Mouse (Mus musculus) liver, embryonic 13.5 days (tissue): ENCODE results near the gene Trex1. TPM values are rescaled to one million over a fixed set of nuclear protein-coding genes. Genes with fewer than 3 reads are reported as not detected.

Experiments
- ATAC-seq: fragments of 200-750 bp; cut with Nextera tagmentation; 2 replicates; pipeline ENCODE4 v1.8.0; 2017; ENCODE audit warnings: low read depth, mild to moderate bottlenecking, moderate number of reproducible peaks, moderate library complexity
- DNase-seq: peaks from one replicate; pipeline ENCODE4 v3.0.0; 2022
- H3K27ac ChIP-seq: fragments of 300-500 bp; sonication (generic); 2 replicates; pipeline ENCODE4 v1.5.1; 2015; ENCODE audit warnings: moderate library complexity, mild to moderate bottlenecking, inconsistent platforms
- H3K27me3 ChIP-seq: fragments of 300-500 bp; sonication (generic); 2 replicates; pipeline ENCODE4 v1.6.1; 2015; ENCODE audit warnings: mild to moderate bottlenecking, inconsistent platforms
- H3K36me3 ChIP-seq: fragments of 300-500 bp; sonication (generic); 2 replicates; pipeline ENCODE4 v1.6.1; 2015; ENCODE audit warnings: mild to moderate bottlenecking, inconsistent platforms
- H3K4me1 ChIP-seq: fragments of 300-500 bp; sonication (generic); replicated peaks from 2 replicates; pipeline ENCODE4 v1.6.1; 2015; ENCODE audit warnings: inconsistent platforms
- H3K4me2 ChIP-seq: fragments of 300-500 bp; sonication (generic); 2 replicates; pipeline ENCODE4 v1.6.1; 2015; ENCODE audit warnings: inconsistent platforms, mild to moderate bottlenecking, moderate library complexity
- H3K4me3 ChIP-seq: fragments of 300-500 bp; sonication (generic); replicated peaks from 2 replicates; pipeline ENCODE4 v1.5.1; 2015; ENCODE audit warnings: mild to moderate bottlenecking, inconsistent platforms
- H3K9ac ChIP-seq: fragments of 300-500 bp; sonication (generic); 2 replicates; pipeline ENCODE4 v1.6.1; 2015; ENCODE audit warnings: mild to moderate bottlenecking, inconsistent platforms
- H3K9me3 ChIP-seq: fragments of 300-500 bp; sonication (generic); replicated peaks from 2 replicates; pipeline ENCODE4 v1.6.1; 2016; ENCODE audit warnings: inconsistent platforms
- WGBS: fragments of 180-500 bp; shearing (Covaris S2); methylation state at CpG from one replicate; pipeline ENCODE4 v1.1.7; 2015; ENCODE audit not compliant: insufficient replicate concordance; 5-methylcytosine and 5-hydroxymethylcytosine counted together
- polyA plus RNA-seq: library from polyadenylated mRNA; unstranded; fragments of >200 nt; fragmentation: Nextera tagmentation; extraction: Ambion mirVana; gene quantifications from 2 replicates; pipeline ENCODE4 v1.2.1, GENCODE M21; 2015

Trex1 gene
- polyA plus RNA-seq = 7.4 and 8.9 TPM in 2 replicates

DNA sequence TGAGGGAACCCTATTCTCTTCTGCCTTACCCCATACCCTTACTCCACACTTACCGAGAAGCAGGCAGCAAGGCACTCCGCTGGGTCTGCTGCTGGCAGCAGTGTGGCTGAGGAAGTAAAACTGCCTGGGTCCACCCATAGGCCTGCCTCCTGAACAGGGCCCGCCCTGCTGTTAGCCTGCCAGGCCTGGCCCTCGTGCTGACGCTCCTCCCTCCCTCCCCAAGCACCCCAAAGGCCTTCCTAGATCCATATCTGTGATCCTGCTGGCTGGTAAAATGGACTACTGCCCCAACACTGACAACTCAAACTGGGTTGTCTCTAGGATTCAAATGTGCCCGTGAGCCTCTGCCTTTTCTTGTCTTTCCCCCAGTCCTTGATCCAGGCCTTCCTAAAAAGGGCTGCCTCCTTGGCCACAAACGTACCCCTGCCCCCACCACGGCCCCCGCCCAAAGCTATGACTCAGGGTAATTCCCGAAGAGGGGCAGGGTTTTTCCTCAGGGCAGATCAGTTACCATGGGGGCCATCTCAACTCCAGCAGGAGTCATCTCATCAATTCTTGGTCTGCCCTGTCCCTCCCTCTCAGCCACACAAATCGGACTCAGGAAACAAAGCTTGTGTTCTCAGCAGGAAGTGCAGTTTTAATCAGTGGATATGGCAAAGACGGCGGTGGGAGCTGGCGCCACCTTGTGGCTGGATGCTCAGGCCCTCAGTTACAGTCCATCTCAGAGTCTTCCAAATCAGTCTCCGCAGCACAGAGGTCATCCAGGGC lies at the start of gene Trex1:
Gene Trex1, minus strand, starts transcription at position 599 of the 768 bp plus-strand sequence.
- no peaks in the 10 kb centered on the region for H3K9me3 ChIP-seq
- H3K27ac ChIP-seq = peak within 1 kb of the TSS; percentile 89
- H3K4me1 ChIP-seq = peaks cover 46% of the 10 kb centered on the region
- H3K4me3 ChIP-seq = peak within 1 kb of the TSS; percentile 60
- no peaks in the 10 kb centered on the region for H3K27me3 ChIP-seq
- peak within 1 kb of the TSS; percentile 76 for H3K9ac ChIP-seq
- DNase-seq (peak; percentile 83), ATAC-seq (peak; percentile 97)
- H3K4me2 ChIP-seq = peak within 1 kb of the TSS; percentile 85
- whole genome bisulfite sequencing = 4% methylated on average over 15 of the region's 15 CpGs
- H3K36me3 ChIP-seq = peaks cover 58% of the 10 kb centered on the region

- no peak overlapping the region for H3K9ac ChIP-seq
- no peak overlapping the region for H3K4me3 ChIP-seq
- H3K36me3 ChIP-seq = peaks cover 40% of the 10 kb centered on the region
- no peak overlapping the region for H3K27ac ChIP-seq
- no peaks in the 10 kb centered on the region for H3K9me3 ChIP-seq
- H3K4me1 ChIP-seq = no peaks in the 10 kb centered on the region
- H3K27me3 ChIP-seq = no peaks in the 10 kb centered on the region
- DNase-seq = no peak
- WGBS = 67% methylated on average over 6 of the region's 6 CpGs
- no peak for ATAC-seq
- no peak overlapping the region for H3K4me2 ChIP-seq
Measured at GRCm38 (mm10) chr9:109107341-109107740, 47.8 kb upstream of the Trex1 start.

GRCm38 (mm10) chr9:109105648-109106047 lies 46.1 kb upstream of the Trex1 start:
- no peaks in the 10 kb centered on the region for H3K27me3 ChIP-seq
- no peaks in the 10 kb centered on the region for H3K4me1 ChIP-seq
- H3K27ac ChIP-seq = no peak overlapping the region
- H3K9ac ChIP-seq = no peak overlapping the region
- no peak overlapping the region for H3K4me3 ChIP-seq
- H3K36me3 ChIP-seq = peaks cover 33% of the 10 kb centered on the region
- H3K9me3 ChIP-seq = no peaks in the 10 kb centered on the region
- no peak for DNase-seq
- 70% methylated on average over 12 of the region's 12 CpGs for WGBS
- no peak for ATAC-seq
- H3K4me2 ChIP-seq = no peak overlapping the region

DNA sequence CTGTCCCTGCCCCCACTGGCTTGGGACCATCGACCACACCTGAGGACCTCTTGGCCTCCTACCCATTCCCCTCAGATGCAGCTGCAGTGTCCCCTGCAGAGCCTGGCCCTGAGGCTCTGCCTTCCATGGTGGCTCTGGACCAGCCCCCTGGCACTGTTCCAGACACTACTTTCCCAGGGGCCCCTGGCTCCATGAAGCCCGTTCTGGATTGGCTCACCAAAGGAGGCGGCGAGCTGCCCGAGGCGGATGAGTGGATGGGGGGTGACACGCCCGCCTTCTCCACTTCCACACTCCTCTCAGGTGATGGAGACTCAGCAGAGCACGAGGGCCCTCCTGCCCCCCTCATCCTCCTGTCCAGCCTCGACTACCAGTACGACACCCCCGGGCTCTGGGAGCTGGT lies 45.5 kb upstream of the Trex1 start:
- Histone ChIP-seq H3K9me3 (no peaks in the 10 kb centered on the region), H3K27me3 (no peaks in the 10 kb centered on the region), H3K4me2 (no peak overlapping the region), H3K36me3 (peaks cover 30% of the 10 kb centered on the region), H3K4me1 (no peaks in the 10 kb centered on the region), H3K27ac (no peak overlapping the region), H3K9ac (no peak overlapping the region), H3K4me3 (no peak overlapping the region)
- no peak for DNase-seq
- WGBS = 72% methylated on average over 12 of the region's 12 CpGs
- ATAC-seq = no peak

DNA sequence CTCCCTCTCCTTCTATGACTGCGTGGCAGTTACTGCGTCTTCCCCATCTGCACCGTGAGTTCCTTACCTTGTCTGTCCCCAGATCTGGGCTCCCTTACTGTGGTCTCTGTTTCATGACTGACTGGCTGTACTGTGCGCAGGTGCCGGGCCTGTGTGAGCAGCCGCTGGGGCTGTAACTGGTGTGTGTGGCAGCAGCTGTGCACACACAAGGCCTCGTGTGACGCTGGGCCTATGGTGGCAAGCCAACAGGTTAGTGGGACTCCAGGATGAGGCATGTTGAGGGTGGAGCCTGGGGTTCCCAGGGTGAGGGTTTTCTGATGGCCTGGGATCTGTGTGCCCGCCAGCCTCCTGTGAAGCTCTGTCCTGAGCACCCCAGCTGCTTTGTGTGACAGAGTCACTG lies 44.5 kb upstream of the Trex1 start:
- Histone ChIP-seq H3K36me3 (peaks cover 24% of the 10 kb centered on the region), H3K9me3 (no peaks in the 10 kb centered on the region), H3K4me2 (no peak overlapping the region), H3K4me1 (peaks cover 3% of the 10 kb centered on the region), H3K9ac (no peak overlapping the region), H3K27me3 (no peaks in the 10 kb centered on the region), H3K4me3 (no peak overlapping the region), H3K27ac (no peak overlapping the region)
- 81% methylated on average over 9 of the region's 9 CpGs for WGBS
- ATAC-seq = no peak
- DNase-seq = no peak

- H3K36me3 ChIP-seq = peaks cover 17% of the 10 kb centered on the region; the same call in 1 of the 2 replicates
- H3K4me2 ChIP-seq = no peak overlapping the region
- no peak overlapping the region for H3K9ac ChIP-seq
- H3K4me1 ChIP-seq = peaks cover 11% of the 10 kb centered on the region
- WGBS = 63% methylated on average over 7 of the region's 7 CpGs
- H3K4me3 ChIP-seq = no peak overlapping the region
- no peaks in the 10 kb centered on the region for H3K9me3 ChIP-seq
- no peaks in the 10 kb centered on the region for H3K27me3 ChIP-seq
- ATAC-seq = no peak
- DNase-seq = no peak
- no peak overlapping the region for H3K27ac ChIP-seq
Measured at GRCm38 (mm10) chr9:109103250-109103649, 43.7 kb upstream of the Trex1 start.

DNA sequence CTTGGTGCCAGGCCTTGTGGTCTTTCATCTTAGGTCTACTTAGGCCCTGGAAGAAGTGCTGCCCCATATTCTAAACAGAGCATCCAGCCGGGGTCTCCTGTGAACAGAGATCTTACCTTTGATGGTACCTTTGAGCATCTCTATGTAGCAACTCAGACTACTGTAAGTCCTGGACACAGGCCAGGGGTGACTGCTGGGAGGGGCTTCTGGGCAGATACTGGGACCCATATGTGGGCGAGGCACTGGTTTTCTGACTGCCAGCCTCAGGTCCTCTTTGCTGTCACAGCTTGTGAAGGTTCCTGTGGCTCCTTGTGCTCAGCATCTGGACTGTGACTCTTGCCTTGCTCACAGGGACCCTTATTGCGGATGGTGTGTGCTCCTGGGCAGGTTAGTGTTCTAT lies 43.0 kb upstream of the Trex1 start:
- Histone ChIP-seq H3K9ac (no peak overlapping the region), H3K27ac (no peak overlapping the region), H3K27me3 (peaks cover under 1% of the 10 kb centered on the region; the same call in 1 of the 2 replicates), H3K9me3 (no peaks in the 10 kb centered on the region), H3K4me1 (peaks cover 16% of the 10 kb centered on the region), H3K36me3 (peaks cover 13% of the 10 kb centered on the region; the same call in 1 of the 2 replicates), H3K4me2 (no peak overlapping the region), H3K4me3 (no peak overlapping the region)
- 59% methylated on average over 3 of the region's 3 CpGs for WGBS
- DNase-seq (no peak), ATAC-seq (no peak)

GRCm38 (mm10) chr9:109101933-109102445 lies 42.5 kb upstream of the Trex1 start:
- ATAC-seq (no peak), DNase-seq (no peak)
- H3K27me3 ChIP-seq = peaks cover 6% of the 10 kb centered on the region
- peaks cover 16% of the 10 kb centered on the region for H3K4me1 ChIP-seq
- H3K4me2 ChIP-seq = no peak overlapping the region
- whole genome bisulfite sequencing = 72% methylated on average over 5 of the region's 5 CpGs
- H3K9ac ChIP-seq = no peak overlapping the region
- H3K27ac ChIP-seq = no peak overlapping the region
- H3K9me3 ChIP-seq = no peaks in the 10 kb centered on the region
- peaks cover 13% of the 10 kb centered on the region; the same call in 1 of the 2 replicates for H3K36me3 ChIP-seq
- no peak overlapping the region for H3K4me3 ChIP-seq

DNA sequence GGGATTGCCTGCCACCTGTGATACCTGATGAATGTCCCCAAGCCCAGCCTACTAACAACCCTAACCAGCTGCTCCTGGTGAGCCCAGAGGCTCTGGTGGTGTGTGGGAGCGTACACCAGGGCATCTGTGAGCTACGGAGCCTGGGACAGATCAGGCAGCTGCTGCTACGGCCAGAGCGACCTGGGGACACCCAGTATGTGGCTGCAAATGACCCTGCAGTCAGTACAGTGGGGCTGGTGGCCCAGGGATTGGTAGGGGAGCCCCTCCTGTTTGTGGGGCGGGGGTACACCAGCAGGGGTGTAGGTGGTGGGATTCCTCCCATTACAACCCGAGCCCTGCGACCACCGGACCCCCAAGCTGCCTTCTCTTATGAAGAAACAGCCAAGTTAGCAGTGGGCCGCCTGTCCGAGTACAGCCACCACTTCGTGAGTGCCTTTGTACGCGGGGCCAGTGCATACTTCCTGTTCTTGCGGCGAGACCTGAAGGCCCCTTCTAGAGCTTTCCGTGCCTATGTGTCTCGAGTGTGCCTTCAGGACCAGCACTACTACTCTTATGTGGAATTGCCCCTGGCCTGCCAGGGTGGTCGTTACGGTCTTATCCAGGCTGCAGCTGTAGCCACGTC lies 40.9 kb upstream of the Trex1 start:
- 66% methylated on average over 20 of the region's 20 CpGs for WGBS

DNA sequence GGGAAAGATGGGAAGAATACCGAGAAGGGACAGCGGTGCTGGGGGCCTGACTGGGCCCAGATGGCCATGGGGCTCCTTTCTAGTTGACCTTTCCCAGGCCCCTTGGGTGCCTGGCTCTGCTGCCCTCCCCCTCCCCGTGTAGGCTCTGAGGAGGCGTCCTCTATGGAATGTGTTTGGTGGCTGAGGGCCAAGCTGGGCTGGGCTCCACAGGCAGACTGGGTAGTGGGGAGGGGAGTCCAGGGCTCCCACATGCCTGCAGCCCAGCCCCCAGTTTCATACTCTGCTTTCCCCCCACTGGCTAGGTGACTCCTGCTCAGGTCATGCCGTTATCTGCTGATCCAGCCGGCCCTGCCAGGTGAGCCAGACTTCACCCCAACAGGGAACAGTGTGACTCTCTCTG lies 39.4 kb upstream of the Trex1 start:
- ATAC-seq (peak; percentile 38; the same call in 1 of the 2 replicates), DNase-seq (no peak)
- no peaks in the 10 kb centered on the region for H3K9me3 ChIP-seq
- H3K36me3 ChIP-seq = peaks cover 2% of the 10 kb centered on the region; the same call in 1 of the 2 replicates
- peak overlapping the region; percentile 86 for H3K27ac ChIP-seq
- WGBS = 59% methylated on average over 6 of the region's 6 CpGs
- no peak overlapping the region for H3K4me2 ChIP-seq
- no peak overlapping the region for H3K4me3 ChIP-seq
- H3K4me1 ChIP-seq = peaks cover 30% of the 10 kb centered on the region
- peaks cover 36% of the 10 kb centered on the region for H3K27me3 ChIP-seq
- H3K9ac ChIP-seq = no peak overlapping the region

More for the DNA sequence above, 40.9 kb upstream of the Trex1 start:
- no peak for ATAC-seq
- Histone ChIP-seq H3K4me1 (peaks cover 19% of the 10 kb centered on the region), H3K36me3 (peaks cover 2% of the 10 kb centered on the region; the same call in 1 of the 2 replicates), H3K27ac (no peak overlapping the region), H3K27me3 (peaks cover 22% of the 10 kb centered on the region), H3K9me3 (no peaks in the 10 kb centered on the region), H3K4me2 (no peak overlapping the region), H3K4me3 (no peak overlapping the region), H3K9ac (no peak overlapping the region)
- no peak for DNase-seq

DNA sequence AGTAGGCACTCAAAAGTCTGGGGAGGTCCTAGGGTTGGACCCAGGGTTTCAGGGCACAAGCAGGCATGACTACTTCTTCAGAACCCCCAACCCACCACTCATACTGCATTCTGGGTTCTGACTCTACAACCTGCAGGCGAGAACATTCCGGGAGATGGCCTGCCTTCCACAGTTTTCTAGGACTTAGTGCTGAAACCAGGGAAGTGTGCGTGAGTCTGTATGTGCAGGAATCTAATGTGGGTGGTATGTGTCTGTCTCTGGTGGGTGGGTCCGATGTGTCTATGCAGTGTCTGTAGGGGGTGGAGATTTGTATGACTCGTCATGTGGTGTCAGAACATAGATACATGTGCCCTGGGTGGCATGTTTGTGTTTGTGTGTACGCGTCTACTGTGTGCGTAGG lies 38.8 kb upstream of the Trex1 start:
- peaks cover 33% of the 10 kb centered on the region for H3K4me1 ChIP-seq
- no peak overlapping the region for H3K4me3 ChIP-seq
- no peak overlapping the region for H3K9ac ChIP-seq
- H3K27ac ChIP-seq = peak overlapping the region; percentile 86
- peaks cover 2% of the 10 kb centered on the region; the same call in 1 of the 2 replicates for H3K36me3 ChIP-seq
- no peaks in the 10 kb centered on the region for H3K9me3 ChIP-seq
- ATAC-seq (no peak), DNase-seq (no peak)
- peaks cover 42% of the 10 kb centered on the region for H3K27me3 ChIP-seq
- no peak overlapping the region for H3K4me2 ChIP-seq
- WGBS = 72% methylated on average over 8 of the region's 8 CpGs
